Mouse (Mus musculus) lung, postnatal 0 days (tissue): ENCODE results near the gene Plekhm1.

Source experiments
- CTCF ChIP-seq: IDR thresholded peaks from 2 replicates; pipeline ENCODE4 v1.5.1; 2016; ENCODE audit warnings: antibody characterized with exemption, mild to moderate bottlenecking
- EP300 ChIP-seq: IDR thresholded peaks from 2 replicates; pipeline ENCODE4 v1.6.1; 2016; ENCODE audit warnings: antibody characterized with exemption, mild to moderate bottlenecking, control low read depth

DNA sequence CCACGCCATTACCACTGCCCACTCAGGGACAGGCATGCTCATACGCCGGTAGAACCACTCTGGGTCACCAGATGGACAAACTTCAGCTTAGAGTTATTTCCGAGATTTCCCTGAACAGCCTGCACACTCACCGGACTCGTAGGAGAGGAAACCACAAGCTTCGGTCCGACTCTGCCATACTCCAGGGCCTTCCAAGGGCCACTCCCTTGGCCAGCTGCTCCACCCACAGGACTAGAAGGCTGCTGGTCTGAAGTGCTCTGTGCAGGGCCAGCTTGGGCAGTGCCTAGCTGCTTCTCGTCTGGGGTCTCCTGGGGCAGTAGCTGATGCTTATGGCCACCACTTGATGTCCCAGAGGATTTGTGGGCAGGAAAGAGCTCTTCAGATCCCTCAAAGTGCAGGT, 25.7 kb downstream of the Plekhm1 start:
- TF ChIP-seq CTCF (0 out of 2 replicates have a peak, but pooled peaks have one; percentile 11), EP300 (no peak; the same call in 1 of the 2 replicates)
